Mouse (Mus musculus) embryonic stem cell, embryonic (primary cell): ENCODE results near the gene Lct.
"Not testable (repeated sequence)": the region's sequence is repeated elsewhere in the genome, so short reads cannot be mapped to it uniquely, and the experiment has no call there.

Source experiments
- CTCF ChIA-PET, 4 experiments: fragments of 300-600 bp in 2 of 4; fragments of 350-600 bp in 2 of 4; sonication (Branson Sonifier 250); formaldehyde crosslinking; loops; one replicate each; lab custom pipeline; 2022; ENCODE audit warnings: inconsistent platforms in 2 of 4; lab: Charles Lee
- POLR2A ChIA-PET, 4 experiments: fragments of 300-600 bp in 2 of 4; fragments of 350-600 bp in 2 of 4; sonication (Branson Sonifier 250); formaldehyde crosslinking; loops; one replicate each; lab custom pipeline; 2022; ENCODE audit warnings: antibody characterized with exemption in 4 of 4, inconsistent platforms in 1 of 4; lab: Charles Lee

The Lct gene

DNA sequence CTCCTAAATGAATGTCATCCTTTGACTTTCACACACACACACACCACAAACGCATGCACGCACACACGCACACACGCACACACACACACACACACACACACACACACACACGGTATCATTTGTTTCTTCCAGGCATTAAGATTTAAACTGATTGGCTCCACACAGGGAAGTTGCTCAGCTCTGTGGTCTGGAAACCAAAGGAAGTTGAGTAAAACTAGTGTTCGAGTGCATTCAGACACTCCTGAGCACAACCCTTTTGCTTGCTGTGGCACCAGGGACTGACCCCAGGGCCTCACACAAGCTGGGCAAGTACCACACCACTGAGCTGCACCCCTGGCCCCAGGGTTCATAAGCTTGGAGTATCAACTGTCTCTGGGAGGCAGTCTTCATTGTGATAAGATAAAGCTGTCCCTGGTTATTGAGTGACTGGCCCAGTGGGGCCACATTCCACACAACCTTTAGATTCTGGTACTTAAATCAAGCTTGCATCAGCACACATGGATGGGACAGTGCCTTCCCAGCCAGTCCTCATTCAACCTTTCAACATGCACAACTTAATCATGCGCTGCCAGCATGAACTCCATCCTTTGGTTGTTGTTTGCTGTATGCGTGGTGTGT lies 5.0 kb downstream of the Lct start:
- ChIA-PET POLR2A (interaction anchor here in 3 of 4 experiments (0.7 to 29.2 kb wide), 8 partner anchors 8 to 562 kb away, joined by 3 to 654 read pairs (median 6); partner anchors contain the start of gene Mcm6 (in 2 of the 3)), CTCF (interaction anchor here in 2 of 4 experiments (0.6 to 1.3 kb wide), 3 partner anchors 37 to 498 kb away, joined by 3 to 4 read pairs (median 3); partner anchors contain the start of gene Mcm6 (in 1 of the 2))

DNA sequence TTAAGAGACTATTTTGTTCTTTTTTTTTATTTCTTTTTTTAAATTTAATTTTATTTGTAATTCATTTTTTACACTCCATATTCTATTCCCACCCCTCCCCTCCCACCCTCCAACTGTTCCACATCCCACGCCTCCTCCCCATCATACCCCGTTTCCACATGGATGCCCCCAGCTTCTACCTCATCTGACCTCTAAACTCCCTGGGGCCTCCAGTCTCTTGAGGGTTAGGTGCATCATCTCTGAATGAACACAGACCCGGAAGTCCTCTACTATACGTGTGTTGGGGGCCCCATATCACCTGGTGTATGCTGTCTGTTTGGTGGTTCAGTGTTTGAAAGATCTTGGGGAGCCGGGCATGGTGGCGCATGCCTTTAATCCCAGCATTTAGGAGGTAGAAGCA lies 8.9 kb downstream of the Lct start:
- POLR2A ChIA-PET, result interaction anchor here in 2 of 4 experiments (0.7 to 2.2 kb wide), 5 partner anchors 9 to 40 kb away, joined by 3 to 15 read pairs (median 3); partner anchors contain the start of gene Mcm6 (in 1 of the 2)

DNA sequence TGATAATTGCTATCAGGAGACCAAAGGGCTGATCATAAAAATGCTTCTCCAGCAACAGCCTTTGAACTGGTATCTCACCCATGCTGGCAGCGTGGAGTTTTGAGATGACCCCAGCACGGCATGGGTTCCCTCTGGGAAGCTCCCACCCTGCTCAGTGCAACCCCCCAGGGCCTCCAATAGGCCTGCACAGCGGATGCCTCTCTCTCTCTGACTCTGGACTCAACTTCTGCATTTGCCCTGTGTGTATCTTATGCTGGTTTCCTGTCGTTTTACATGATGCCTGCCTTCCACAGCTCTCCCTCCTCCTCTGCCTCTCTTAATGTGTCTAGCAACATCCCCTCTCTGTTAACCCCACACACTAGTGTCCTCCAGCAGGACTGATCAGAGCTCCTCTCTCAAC lies 13.5 kb downstream of the Lct start:
- ChIA-PET POLR2A (interaction anchor here in 1 of 4 experiments (0.8 kb wide), 1 partner anchor 9 kb away, joined by 3 read pairs; no protein-coding TSS in a partner anchor), CTCF (no interaction called here)

More for the DNA sequence above, 8.9 kb downstream of the Lct start:
- CTCF ChIA-PET, result not testable (repeated sequence)

DNA sequence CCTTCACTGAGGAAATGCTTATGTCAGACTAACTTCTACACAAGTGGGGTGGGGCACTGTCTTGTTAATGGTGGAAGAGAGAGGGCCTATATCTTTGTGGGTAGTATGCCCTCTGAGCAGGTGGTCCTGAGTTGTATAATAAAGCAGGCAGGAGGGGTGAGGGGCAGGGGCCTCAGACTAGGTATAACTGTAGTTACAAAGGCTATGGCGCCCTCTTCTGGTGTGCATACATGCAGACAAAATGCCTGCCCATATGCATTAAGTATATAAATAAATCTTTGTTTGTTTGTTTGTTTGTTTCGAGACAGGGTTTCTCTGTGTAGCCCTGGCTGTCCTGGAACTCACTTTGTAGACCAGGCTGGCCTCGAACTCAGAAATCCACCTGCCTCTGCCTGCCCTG lies 19.1 kb downstream of the Lct start:
- POLR2A ChIA-PET, result no interaction called here
- CTCF ChIA-PET, result interaction anchor here in 1 of 4 experiments (1.1 kb wide), 1 partner anchor 23 kb away, joined by 3 read pairs; no protein-coding TSS in a partner anchor

DNA sequence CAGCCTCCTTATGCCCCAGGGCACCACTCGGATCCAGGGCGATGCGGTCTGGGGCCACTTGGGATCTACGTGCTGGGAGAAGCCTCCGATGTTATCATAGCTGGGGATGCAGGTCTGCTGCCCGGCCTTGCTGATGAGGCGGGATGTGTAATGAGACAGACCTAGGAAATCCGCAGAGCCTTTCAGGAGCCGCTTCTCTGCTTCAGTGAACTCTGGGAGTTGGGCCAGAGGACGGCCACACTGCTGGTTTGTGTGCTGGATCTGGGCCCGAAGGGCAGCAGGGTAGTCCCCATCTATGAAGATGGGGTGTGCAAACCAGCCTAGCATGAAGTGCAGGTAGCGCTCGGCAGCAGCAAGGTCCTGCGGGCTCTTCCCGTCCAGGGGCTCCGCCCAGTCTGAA lies 24.2 kb downstream of the Lct start:
- POLR2A ChIA-PET, result interaction anchor here in 1 of 4 experiments (1.0 to 1.2 kb wide), 3 partner anchors 22 to 258 kb away, joined by 3 to 6 read pairs (median 3); no protein-coding TSS in a partner anchor

DNA sequence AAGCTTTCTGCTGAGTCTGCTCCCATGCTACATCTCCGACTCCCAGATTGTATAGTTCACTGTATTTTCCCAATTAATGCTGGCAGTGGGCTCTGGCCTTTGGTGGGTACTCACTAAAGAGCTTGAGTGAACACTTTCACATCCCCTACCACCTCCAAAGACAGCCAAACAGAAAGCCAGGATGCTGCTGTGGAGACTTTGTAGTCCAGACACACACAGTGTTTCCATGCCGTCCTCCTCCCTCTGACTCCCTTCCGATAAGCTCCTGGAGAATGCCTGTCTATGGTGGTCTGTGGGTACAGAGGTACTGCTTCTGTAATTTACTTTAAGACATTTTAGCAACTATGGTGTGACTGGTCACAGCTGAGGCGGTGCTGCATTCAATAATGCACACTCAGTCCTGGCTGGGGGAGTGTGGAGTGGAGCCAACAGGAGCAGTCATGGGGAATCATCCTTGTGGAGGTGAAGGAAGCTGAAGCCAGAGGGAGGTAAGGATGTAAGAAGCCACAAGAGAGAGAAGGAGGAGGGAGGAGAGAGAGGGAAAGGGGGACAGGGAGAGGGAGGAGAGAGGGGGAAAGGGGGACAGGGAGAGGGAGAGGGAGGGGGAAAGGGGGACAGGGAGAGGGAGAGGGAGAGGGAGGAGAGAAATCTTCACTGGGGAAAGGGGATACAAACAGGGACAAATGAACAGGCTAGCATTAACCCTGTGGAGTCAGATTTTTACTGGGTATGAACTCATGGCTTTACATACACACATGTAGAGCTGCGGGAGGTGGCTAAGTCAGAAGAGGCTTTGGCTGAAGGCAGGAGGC lies 32.2 kb downstream of the Lct start:
- POLR2A ChIA-PET, result interaction anchor here in 2 of 4 experiments (0.6 to 1.4 kb wide), 5 partner anchors 11 to 121 kb away, joined by 3 to 6 read pairs (median 4); partner anchors contain the start of genes Dars (in 1 of the 2) and Mcm6 (in 1 of the 2)
- CTCF ChIA-PET, result no interaction called here

More for the DNA sequence above, 24.2 kb downstream of the Lct start:
- CTCF ChIA-PET, result no interaction called here

DNA sequence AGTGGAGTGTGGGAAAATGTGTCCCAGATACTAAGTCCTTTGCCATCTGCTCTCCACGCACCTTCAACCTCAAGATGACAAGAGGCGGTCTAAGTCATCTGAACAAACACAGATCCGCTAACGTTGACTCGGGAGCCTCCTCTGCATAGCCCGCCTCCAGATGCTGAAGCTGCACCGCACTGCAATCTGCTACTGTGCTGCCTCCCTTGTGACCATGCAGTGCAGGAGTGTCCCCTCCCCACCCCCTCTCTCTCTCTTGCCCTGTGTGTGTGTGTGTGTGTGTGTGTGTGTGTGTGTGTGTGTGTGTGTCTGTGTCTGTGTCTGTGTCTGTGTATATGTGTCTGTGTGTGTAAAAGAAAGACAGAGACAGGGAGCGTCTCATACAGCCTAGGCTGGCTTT lies 32.8 kb downstream of the Lct start:
- POLR2A ChIA-PET, result interaction anchor here in 2 of 4 experiments (0.6 to 1.4 kb wide), 5 partner anchors 12 to 122 kb away, joined by 3 to 6 read pairs (median 4); partner anchors contain the start of genes Dars (in 1 of the 2) and Mcm6 (in 1 of the 2)

DNA sequence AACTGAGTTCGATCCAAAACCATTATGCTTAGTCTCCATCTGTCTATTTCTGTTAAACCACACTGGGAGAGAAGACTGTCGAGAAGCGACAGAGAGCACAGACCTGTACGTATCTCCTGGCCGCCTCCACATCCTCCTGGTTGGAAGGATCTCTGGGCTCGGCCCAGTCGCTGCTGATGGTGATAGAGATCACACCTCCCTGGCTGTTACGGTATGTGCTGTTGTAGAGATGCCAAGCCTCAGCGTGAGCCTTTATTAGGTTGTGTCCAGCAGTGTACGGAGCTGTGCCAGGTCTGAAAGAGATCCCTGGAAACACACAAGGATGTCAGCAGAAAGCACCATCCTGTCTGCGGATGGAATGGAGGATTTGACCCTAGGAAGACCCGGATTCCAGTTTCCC lies 34.6 kb downstream of the Lct start:
- CTCF ChIA-PET, result no interaction called here
- POLR2A ChIA-PET, result interaction anchor here in 2 of 4 experiments (0.8 to 1.5 kb wide), 2 partner anchors 123 to 510 kb away, joined by 3 read pairs; partner anchors contain the start of gene Dars (in 1 of the 2)

More for the DNA sequence above, 32.8 kb downstream of the Lct start:
- CTCF ChIA-PET, result no interaction called here

DNA sequence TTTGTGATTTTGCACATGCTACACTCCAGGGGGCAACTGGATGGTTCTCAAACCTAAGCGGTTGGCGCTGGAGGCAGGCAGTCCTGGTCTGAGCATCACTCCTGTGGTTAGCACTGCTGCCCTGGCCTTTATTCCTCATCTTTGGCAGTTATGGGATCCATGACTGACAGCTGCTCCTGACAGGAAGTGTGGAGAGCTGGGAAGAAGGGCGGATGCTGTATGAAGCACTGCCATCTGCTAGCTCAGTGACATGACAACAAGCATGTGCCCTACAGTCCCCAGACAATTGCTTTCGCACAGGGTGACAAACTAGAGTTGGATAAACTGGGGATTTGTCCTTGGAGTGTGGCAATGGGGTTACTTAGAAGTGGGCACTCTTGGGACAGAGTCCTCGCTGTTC lies 37.8 kb downstream of the Lct start:
- CTCF ChIA-PET, result no interaction called here
- POLR2A ChIA-PET, result interaction anchor here in 2 of 4 experiments (1.1 to 1.6 kb wide), 3 partner anchors 23 to 69 kb away, joined by 3 to 5 read pairs (median 3); partner anchors contain the start of gene Mcm6 (in 1 of the 2)

DNA sequence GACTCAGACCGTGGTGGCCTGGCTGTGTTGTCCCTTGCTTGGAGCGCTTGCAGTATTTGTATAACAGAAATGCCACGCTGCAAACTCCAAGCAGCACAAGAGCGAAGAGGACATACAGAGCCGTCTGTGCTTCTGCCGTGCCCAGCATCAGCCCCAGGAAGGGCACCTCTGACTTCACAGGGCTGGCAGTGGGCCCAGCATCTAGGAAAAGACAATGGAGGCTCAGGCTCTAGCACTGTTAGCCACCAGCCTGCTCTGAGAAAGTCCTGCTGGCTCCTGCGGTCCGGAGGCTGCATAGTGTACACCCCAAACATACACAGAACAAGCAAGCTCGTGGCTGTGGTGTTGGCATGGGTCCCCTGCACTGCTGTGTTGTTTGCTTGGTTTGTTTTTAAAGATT lies 43.0 kb downstream of the Lct start:
- ChIA-PET POLR2A (interaction anchor here in 1 of 4 experiments (1.0 kb wide), 1 partner anchor 22 kb away, joined by 3 read pairs; no protein-coding TSS in a partner anchor), CTCF (no interaction called here)

DNA sequence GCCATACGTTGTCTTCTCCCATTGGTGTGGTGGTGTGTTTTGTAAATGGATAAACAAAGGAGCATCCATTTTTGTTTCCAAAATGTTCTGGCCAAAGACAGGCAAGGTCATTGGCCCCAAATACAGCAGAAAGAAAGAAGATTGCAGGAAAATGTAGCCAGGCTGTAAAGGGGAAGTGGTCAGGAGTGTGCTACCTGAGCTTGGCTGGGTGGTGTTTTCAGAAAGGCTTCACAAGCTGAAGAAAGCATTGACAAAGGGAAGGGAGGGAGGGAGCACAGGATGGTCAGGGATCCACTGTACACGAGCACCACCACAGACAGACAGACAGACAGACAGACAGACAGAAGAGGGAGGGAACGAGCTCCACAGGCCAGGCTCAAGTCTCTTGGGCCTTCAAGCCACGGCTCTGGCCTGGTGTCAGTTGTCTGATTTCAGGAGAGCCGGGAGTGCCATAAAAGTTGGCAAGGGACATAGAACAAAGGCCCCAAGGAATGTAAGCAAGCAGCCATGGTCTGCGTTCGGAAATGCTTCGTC lies 43.9 kb downstream of the Lct start:
- ChIA-PET POLR2A (interaction anchor here in 3 of 4 experiments (0.7 to 1.5 kb wide), 5 partner anchors 23 to 133 kb away, joined by 3 read pairs; partner anchors contain the start of genes Dars (in 1 of the 3) and Mcm6 (in 1 of the 3)), CTCF (no interaction called here)

DNA sequence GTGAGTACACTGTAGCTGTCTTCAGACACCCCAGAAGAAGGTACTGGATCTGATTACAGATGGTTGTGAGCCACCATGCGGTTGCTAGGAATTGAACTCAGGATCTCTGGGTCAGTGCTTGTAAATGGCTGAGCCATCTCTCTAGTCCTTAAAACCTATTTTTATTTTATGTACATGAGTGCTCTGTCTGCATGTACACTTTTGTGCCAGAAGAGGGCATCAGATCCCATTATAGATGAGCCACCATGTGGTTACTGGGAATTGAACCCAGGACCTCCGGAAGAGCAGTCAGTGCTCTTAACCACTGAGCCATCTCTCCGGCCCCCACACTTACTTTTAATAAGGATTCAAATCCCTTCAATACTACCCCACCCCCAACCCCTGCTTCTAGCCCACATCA lies 45.2 kb downstream of the Lct start:
- ChIA-PET POLR2A (interaction anchor here in 1 of 4 experiments (1.0 kb wide), 1 partner anchor 38 kb away, joined by 3 read pairs; no protein-coding TSS in a partner anchor), CTCF (no interaction called here)

DNA sequence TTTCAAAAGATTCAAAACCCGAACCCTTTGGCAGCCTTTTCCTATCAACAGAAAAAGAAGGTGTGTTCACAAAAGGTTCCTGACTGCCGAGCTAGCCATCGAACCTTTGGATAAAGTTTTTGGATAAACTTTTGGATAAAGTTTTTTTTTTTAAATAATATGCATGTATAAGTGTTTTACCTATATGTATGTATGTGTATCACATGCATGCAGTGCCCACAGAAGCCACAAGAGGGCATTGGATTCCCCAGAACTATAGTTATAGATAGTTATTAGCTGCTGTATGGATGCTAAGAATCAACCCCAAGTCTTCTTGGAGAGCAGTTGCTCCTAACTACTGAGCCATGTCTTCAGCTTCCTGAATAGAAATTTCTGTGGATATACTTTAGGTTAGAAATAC lies 46.4 kb downstream of the Lct start:
- POLR2A ChIA-PET, result interaction anchor here in 3 of 4 experiments (0.6 to 1.7 kb wide), 8 partner anchors 14 to 339 kb away, joined by 3 to 6 read pairs (median 4); partner anchors contain the start of genes Lct (in 1 of the 3) and Mcm6 (in 1 of the 3)

DNA sequence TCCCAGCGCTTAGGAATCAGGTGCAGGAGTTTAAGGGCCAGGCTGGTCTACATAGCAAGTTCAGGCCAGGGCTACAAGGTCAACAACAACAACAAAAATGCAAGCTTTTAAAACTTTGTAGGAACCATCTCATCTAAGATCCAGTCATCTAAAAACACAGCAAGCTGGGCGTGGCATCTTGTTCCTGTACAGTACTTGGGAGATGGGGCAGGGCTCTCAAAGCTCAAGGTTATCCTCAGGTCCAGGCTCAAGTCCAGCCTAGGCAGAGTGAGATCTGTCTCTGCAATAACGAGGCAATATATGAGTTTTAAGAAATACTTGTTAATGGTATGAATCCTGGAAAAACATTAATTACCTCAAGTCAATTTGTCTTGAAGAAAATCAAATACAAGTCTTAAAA lies 49.6 kb downstream of the Lct start:
- CTCF ChIA-PET, result interaction anchor here in 1 of 4 experiments (0.7 kb wide), 1 partner anchor 451 kb away, joined by 8 read pairs; no protein-coding TSS in a partner anchor
- POLR2A ChIA-PET, result interaction anchor here in 3 of 4 experiments (0.6 to 1.2 kb wide), 3 partner anchors 34 to 1803 kb away, joined by 3 to 8 read pairs (median 3); partner anchors contain the start of gene Dars (in 1 of the 3)

More for the DNA sequence above, 46.4 kb downstream of the Lct start:
- CTCF ChIA-PET, result interaction anchor here (0.5 to 1.0 kb wide), 7 partner anchors 14 to 785 kb away, joined by 3 to 5 read pairs (median 3); no protein-coding TSS in a partner anchor

DNA sequence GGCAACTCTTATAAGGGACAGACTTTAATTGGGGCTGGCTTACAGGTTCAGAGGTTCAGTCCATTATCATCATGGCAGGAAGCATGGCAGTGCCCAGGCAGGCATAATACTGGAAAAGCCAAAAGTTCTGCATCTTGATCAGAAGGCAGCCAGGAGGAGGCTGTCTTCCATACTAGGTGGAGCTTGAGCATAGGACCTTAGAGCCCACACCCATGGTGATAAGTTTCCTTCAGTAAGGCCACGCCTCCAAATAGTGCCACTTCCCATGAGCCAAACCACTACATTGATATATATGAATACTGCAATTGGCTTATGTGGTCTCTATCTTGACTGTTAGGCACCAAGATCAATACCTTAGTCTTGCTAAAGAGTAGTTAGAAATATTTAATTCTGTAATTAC lies 52.2 kb downstream of the Lct start:
- CTCF ChIA-PET, result no interaction called here
- POLR2A ChIA-PET, result no interaction called here

DNA sequence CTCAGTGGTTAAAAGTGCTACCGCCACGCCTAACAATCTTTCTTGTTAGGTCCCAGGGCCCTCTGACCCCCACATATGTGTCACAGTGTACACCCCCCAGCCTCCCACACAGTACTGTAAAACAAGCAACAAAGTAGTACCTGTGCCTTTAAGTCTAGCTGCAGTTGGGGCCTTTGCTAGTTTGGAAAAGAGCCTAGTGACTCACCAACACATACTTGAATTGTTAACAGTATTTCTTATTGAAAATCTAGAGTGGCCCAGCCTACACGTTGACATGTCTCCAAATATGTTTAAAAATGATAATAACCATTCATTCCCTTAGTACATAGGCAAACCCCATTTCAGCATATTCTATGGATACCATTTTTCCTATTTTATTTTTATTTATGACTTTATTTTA lies 57.4 kb downstream of the Lct start:
- CTCF ChIA-PET, result no interaction called here
- POLR2A ChIA-PET, result interaction anchor here in 1 of 4 experiments (0.8 kb wide), 1 partner anchor 69 kb away, joined by 3 read pairs; no protein-coding TSS in a partner anchor

DNA sequence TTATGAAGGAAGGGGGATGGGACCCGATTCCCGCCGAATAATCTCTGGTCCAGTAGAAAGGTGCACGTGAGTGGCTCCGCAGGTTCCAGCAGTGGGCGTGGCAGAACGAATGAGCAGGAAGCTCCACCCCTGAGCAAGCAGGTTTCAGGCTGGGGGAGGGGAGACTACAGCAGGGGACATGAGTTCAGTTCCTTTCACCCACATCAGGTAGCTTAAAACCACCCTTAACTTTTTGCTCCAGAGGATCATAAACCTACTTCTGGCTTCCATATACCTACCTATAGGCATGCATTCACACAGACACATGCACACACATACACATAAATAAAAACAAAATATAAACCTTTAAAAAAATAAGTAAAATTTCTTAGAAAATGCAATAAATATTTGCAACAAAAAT lies 61.1 kb downstream of the Lct start:
- POLR2A ChIA-PET, result interaction anchor here in 3 of 4 experiments (0.6 to 1.4 kb wide), 4 partner anchors 23 to 93 kb away, joined by 3 to 5 read pairs (median 3); partner anchors contain the start of gene Mcm6 (in 1 of the 3)
- CTCF ChIA-PET, result not testable (repeated sequence)
